Mouse (Mus musculus): ENCODE measurements at regions not wholly inside any gene's neighbourhood (a gene's known extent, or its start where the extent isn't known, plus 50 kb on each side); places are given as distances from the start of the nearest gene placed in this dataset.

- no peak for ATAC-seq (replicated peaks in 1 of 2; ENCODE audit: insufficient read depth in 1 of 2, low FRiP score in 2 of 2, low TSS enrichment in 1 of 2, low read depth in 1 of 2, poor library complexity in 2 of 2, severe bottlenecking in 2 of 2)
These were observed 125.6 kb upstream of the Bmper start for GRCm38 (mm10) chr9:23097134-23097789.

GRCm38 (mm10) chr9:23101584-23101983 is 121.3 kb upstream of the Bmper start:
- no peak for ATAC-seq (replicated peaks in 1 of 2; ENCODE audit: insufficient read depth in 1 of 2, low FRiP score in 2 of 2, low TSS enrichment in 1 of 2, low read depth in 1 of 2, poor library complexity in 2 of 2, severe bottlenecking in 2 of 2)

DNA sequence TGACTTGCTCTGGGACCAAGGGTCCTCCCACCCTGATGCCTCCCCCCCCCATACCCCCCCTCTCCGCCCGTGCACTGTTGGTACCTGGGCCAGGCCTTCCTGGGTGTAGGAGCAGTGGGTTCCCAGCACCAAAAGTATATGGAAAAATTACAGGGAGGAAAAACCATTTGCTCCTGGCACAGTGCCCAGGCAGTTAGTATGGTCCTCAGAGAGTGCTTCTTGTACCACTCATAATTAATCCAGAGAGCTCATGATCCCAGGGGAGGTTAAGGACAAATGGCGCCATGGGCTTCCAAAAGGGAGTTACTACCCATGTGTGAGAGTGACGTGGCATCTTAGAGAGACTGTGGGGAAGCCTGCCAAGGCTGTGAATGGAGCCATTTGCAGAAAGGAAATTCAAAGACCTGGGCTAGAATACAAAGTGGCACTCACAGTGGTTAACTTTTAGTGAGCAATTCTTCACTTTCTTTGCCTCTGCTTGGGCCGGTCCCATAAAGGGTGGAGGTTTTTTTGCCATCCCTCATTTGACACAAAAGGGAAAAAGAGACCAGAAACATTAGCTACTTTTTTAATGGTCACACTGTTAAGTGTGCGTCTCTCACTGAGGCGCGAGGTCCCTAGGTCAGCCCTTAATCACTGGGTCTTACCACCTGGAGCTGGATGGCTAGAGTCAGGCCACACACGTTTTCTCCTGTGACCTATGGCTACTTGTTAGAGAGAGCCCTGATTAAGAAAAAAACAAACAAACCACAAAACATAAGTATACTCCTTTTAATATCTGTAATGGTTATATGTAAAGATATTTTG is 120.7 kb upstream of the Bmper start:
- ATAC-seq (replicated peaks in 1 of 2; ENCODE audit: insufficient read depth in 1 of 2, low FRiP score in 2 of 2, low TSS enrichment in 1 of 2, low read depth in 1 of 2, poor library complexity in 2 of 2, severe bottlenecking in 2 of 2) = no peak

- peak; percentile 84 to 85 for ATAC-seq (replicated peaks in 1 of 2; ENCODE audit: insufficient read depth in 1 of 2, low FRiP score in 2 of 2, low TSS enrichment in 1 of 2, low read depth in 1 of 2, poor library complexity in 2 of 2, severe bottlenecking in 2 of 2)
These were observed 111.4 kb upstream of the Bmper start for GRCm38 (mm10) chr9:23111500-23111899.

DNA sequence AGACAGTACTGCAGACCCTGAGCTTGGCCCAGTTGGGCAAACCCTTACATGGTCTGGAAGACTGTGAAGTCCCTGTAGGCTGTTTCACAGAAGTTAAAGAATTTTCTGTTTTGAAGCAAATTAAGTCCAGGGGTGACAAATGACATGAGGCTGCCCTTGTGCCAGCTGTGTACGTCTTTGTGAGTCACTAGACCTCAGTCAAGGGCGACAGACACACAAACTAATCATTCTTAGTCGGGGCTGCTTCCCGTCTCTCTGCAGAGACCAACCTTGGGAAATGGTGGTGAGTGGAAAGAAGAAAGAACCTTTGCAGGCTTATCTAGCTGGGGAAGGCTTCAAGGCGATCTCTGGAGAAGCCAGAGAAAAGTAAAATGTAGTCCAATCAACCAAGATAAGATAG is 107.8 kb upstream of the Bmper start:
- ATAC-seq (replicated peaks in 1 of 2; ENCODE audit: insufficient read depth in 1 of 2, low FRiP score in 2 of 2, low TSS enrichment in 1 of 2, low read depth in 1 of 2, poor library complexity in 2 of 2, severe bottlenecking in 2 of 2) = no peak

- ATAC-seq (replicated peaks in 1 of 2; ENCODE audit: insufficient read depth in 1 of 2, low FRiP score in 2 of 2, low TSS enrichment in 1 of 2, low read depth in 1 of 2, poor library complexity in 2 of 2, severe bottlenecking in 2 of 2) = peak; percentile 70 to 83
These were observed 107.3 kb upstream of the Bmper start for GRCm38 (mm10) chr9:23115540-23115939.

DNA sequence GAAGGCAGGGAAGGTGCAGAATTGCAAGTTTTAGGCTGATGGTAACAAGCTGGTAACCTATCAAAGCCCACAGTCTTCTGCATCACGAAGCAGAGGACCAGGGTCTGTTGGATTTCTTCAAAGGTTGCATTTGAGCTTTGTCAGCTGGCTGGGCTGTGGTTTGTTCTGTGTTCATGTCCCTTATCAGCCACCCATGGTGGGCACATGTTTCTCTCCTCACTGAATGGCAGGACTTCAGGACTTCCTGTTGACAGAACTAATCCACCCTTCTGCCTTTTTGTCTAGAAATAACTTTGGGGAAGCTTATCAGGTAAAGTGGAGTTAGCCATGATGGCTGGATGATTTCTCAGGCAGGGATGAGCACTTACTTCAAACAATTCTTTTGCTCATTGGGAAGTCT is 106.6 kb upstream of the Bmper start:
- ATAC-seq (replicated peaks in 1 of 2; ENCODE audit: insufficient read depth in 1 of 2, low FRiP score in 2 of 2, low TSS enrichment in 1 of 2, low read depth in 1 of 2, poor library complexity in 2 of 2, severe bottlenecking in 2 of 2) = peak; percentile 21 to 25; a peak in 1 of 4 replicates

DNA sequence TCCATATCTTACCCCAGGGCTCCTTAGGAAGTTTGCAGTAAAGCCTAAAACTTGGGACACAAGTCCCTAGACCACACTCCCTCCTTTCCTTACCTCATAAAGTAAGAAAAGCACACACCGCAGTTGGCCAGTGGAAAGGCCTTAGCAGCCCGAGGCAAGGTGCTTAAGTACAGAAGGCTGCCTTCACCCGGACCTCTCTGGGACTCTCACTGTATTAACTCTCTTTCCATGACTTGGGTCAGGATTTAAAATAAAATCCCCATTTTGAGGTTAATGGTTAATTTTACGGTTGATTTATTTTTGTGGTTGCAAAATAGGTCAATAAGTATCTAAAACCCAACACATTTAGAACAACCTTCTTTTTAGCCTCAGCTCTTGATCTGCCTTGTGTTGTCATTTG is 103.1 kb upstream of the Bmper start:
- no peak for ATAC-seq (replicated peaks in 1 of 2; ENCODE audit: insufficient read depth in 1 of 2, low FRiP score in 2 of 2, low TSS enrichment in 1 of 2, low read depth in 1 of 2, poor library complexity in 2 of 2, severe bottlenecking in 2 of 2)

DNA sequence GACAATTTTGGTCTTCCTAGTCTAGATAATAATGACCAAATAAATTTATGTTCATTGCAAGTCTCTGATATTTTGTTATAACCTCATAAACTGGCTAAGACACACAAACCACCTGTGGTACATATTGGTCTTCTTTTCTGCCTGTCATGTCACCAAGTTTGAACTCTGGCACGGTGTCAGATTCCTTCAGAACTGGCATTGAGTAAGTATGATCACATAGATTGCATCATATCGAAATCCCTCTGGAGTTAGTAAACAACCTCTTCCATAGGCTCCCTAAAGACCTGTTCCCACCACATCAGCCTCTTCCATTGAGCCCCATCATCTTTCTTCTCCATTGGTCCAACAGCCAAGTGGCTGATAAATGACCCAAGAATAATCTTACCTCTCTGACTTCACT is 102.1 kb upstream of the Bmper start:
- ATAC-seq (replicated peaks in 1 of 2; ENCODE audit: insufficient read depth in 1 of 2, low FRiP score in 2 of 2, low TSS enrichment in 1 of 2, low read depth in 1 of 2, poor library complexity in 2 of 2, severe bottlenecking in 2 of 2) = no peak

DNA sequence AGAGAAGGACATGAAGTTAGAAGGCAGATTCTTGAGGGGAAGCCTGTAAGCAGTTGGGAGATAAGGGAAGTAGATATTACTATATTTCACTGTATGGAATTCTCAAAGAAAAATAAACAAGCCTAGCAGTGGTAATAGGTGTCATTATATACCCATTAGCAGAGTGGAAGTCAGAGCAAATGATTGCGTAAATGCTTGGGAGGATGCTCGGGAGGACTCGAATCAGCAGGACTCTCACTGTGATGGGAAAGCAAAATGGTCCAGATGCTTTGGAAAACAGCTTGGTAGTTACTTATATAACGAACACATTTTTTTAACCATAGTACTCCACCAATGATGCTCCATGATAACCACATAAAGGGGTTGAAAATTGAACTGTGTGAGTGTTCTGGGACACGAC is 100.4 kb upstream of the Bmper start:
- no peak for ATAC-seq (replicated peaks in 1 of 2; ENCODE audit: insufficient read depth in 1 of 2, low FRiP score in 2 of 2, low TSS enrichment in 1 of 2, low read depth in 1 of 2, poor library complexity in 2 of 2, severe bottlenecking in 2 of 2)

DNA sequence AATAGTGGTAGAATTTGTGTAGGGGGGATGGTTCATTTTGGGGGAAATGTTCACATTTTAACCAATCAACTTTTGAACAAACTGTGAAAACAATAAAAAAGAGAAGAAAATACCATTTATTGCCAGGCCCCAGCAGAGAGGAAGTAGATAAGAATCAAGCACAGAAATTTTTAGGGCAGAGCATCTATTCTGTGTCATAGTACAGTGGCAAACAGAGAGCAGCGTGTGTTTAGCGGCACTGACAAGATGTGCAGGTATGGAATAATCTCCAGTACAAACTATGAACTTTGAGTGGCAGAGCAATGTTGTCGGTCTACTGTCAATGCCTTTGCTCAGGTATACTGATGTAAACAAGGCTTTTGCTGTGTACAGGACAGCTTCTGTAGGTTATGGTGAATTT is 99.4 kb upstream of the Bmper start:
- peak in 1 of 2 experiments; percentile 30; a peak in 1 of 4 replicates for ATAC-seq (replicated peaks in 1 of 2; ENCODE audit: insufficient read depth in 1 of 2, low FRiP score in 2 of 2, low TSS enrichment in 1 of 2, low read depth in 1 of 2, poor library complexity in 2 of 2, severe bottlenecking in 2 of 2)

DNA sequence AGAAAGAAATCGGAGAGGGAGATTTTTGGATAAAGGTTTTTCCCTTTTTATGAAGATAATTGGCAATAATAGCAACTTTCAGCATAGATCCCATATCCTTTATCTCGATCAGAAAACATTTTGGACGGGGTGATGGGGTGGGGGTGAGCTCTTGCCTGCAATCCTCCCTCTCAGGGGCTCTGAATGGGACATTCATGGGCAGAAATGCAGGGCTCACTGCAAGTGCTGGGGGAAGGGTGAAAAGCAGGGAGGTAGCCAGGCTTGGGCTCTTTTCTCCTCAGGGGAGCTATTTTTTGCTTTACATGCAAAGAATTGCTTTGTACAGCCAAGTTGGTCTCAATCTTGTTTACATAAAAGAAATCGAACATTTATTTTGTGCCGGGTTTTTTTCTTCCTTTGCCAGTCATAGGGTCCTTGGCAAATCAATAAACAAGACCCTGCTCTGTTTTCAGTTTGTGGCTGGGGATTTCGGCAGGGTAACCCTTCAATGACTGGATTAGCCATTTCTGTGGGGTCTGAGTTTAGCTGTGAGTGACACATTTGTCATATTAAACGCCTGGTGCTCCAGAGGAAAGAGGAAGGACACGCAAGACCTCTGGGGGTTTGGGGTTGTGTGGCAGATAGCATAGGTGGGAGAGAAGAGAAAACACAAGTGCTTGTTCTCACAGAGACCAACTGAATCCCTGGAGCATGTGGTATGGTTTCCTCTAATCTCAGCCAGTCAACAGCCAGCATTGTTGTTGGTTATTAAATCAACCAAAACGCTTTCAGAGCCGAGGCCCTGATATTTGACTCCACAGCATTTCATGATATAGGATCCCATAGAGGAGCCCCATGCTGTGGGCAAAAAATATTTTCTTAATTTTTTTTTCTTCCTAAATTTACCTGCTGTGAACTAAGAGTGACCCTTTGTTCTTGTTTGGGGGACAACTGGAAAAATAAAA is 96.8 kb upstream of the Bmper start:
- peak; percentile 51 to 53; a peak in 3 of 4 replicates for ATAC-seq (replicated peaks in 1 of 2; ENCODE audit: insufficient read depth in 1 of 2, low FRiP score in 2 of 2, low TSS enrichment in 1 of 2, low read depth in 1 of 2, poor library complexity in 2 of 2, severe bottlenecking in 2 of 2)

- ATAC-seq (replicated peaks in 1 of 2; ENCODE audit: insufficient read depth in 1 of 2, low FRiP score in 2 of 2, low TSS enrichment in 1 of 2, low read depth in 1 of 2, poor library complexity in 2 of 2, severe bottlenecking in 2 of 2) = no peak
These were observed 95.4 kb upstream of the Bmper start for GRCm38 (mm10) chr9:23127338-23128017.

DNA sequence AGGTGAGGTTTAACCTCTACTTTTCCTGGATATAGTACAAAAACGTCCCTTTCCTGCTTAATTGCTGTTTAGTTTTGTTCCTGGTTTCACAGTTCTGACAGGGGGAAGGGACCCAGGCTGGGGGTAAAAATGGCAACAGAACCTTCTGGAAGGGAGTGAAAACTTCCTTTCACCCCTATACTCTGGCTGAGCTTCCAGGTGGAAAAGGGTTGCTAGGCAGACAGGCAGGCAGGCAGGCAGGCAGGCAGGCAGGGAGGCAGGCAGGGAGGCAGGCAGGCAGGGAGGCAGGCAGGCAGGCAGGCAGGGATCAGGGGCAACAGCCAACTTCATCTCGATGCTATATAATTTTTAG is 94.9 kb upstream of the Bmper start:
- ATAC-seq (replicated peaks in 1 of 2; ENCODE audit: insufficient read depth in 1 of 2, low FRiP score in 2 of 2, low TSS enrichment in 1 of 2, low read depth in 1 of 2, poor library complexity in 2 of 2, severe bottlenecking in 2 of 2) = no peak

DNA sequence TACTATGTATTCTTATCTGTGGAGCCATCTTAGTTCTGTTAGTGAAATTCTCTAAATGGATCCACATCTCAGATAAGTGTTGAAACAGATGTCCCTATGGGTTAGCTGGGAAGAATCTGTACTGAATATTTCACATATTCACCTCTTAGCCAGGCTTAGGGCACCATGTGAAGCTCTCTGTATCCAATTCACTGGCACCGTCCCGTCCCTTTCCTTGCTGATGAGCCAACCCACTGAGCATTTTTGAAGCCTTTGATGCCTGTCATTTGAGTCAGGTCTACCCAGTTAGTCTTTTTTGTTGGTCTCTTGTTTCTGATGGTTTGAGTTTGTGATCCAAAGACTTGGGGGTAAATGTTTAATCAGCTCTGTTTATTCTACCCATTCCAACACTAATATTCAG is 88.9 kb upstream of the Bmper start:
- no peak for ATAC-seq (replicated peaks in 1 of 2; ENCODE audit: insufficient read depth in 1 of 2, low FRiP score in 2 of 2, low TSS enrichment in 1 of 2, low read depth in 1 of 2, poor library complexity in 2 of 2, severe bottlenecking in 2 of 2)

GRCm38 (mm10) chr9:23134421-23135118 is 88.3 kb upstream of the Bmper start:
- no peak for ATAC-seq (replicated peaks in 1 of 2; ENCODE audit: insufficient read depth in 1 of 2, low FRiP score in 2 of 2, low TSS enrichment in 1 of 2, low read depth in 1 of 2, poor library complexity in 2 of 2, severe bottlenecking in 2 of 2)

GRCm38 (mm10) chr9:23136511-23136910 is 86.4 kb upstream of the Bmper start:
- no peak for ATAC-seq (replicated peaks in 1 of 2; ENCODE audit: insufficient read depth in 1 of 2, low FRiP score in 2 of 2, low TSS enrichment in 1 of 2, low read depth in 1 of 2, poor library complexity in 2 of 2, severe bottlenecking in 2 of 2)
